Mouse (Mus musculus) cerebellum, adult 2 months (tissue): Measurements from ENCODE around the gene Lsm4.

Experiments
- CTCF ChIP-seq: fragments of 200-500 bp; IDR thresholded peaks from 2 replicates; pipeline ENCODE4 v1.5.1; 2011; ENCODE audit warnings: low read depth, mild to moderate bottlenecking, control low read depth, low read length, moderate library complexity, borderline replicate concordance; ENCODE audit not compliant: insufficient read depth
- POLR2A ChIP-seq: fragments of 200-500 bp; IDR thresholded peaks from 2 replicates; pipeline ENCODE4 v1.6.1; 2011; ENCODE audit warnings: low read length, control low read depth, borderline replicate concordance; ENCODE audit not compliant: insufficient read depth

DNA sequence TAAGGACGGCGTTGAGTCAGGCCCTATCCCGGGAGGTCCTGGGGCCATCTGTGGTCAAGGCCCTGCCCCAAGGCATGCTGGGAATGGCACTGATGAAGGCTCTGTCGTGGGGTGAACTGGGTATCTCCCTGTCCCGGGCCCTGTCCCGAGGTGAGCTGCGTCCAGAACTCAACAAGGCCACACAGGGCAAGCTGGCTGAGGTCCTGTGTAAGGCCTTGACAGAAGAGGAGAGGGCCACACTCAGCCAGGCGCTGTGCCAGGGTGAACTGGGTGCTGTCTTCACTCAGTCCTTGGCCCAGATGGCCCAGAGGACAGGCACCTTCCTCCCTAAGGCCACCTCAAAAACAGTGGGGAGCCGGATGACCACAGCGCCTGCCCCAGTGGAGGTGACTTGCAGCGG, 38.0 kb downstream of the Lsm4 start:
- TF ChIP-seq CTCF (no peak), POLR2A (no peak)
